Mouse (Mus musculus): ENCODE measurements at regions not wholly inside any gene's neighbourhood (a gene's known extent, or its start where the extent isn't known, plus 50 kb on each side); places are given as distances from the start of the nearest gene placed in this dataset.

DNA sequence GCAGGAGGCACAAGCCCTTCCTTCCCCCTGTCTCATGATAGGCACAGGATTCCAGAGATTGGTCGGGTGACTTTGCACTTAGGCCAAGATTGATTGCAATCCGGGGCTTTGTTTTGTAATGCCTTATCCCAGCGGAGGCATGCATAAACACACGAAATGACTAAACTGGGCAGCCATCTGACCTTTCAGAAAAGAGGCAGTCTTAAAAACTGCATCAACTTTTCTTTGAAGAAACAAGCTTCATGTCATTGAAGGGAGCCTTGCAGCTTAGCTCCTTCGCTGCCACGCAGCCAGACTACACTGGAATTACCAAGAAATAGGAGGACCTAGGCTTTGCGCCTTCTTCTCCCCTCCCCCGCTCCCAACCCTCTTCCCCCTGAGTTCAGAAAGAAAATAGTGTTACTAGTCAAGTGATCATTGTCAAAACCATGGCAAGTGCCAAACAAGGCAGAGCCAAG is 67.7 kb upstream of the BC052040 start:
- Histone ChIP-seq H3K4me2 (ENCODE audit: low read length) (no peak overlapping the region), H3K4me1 (ENCODE audit: control insufficient read depth, insufficient read depth, low read length) (0 out of 2 replicates have a peak, but pooled peaks cover 2% of the 10 kb centered on the region), H3K4me3 (ENCODE audit: low read depth, low read length) (no peak overlapping the region), H3K27ac (ENCODE audit: low read length) (no peak overlapping the region), H3K36me3 (ENCODE audit: control insufficient read depth, insufficient read depth, low read length) (no peaks in the 10 kb centered on the region), H3K9me3 (replicated peaks; ENCODE audit: control insufficient read depth, low read length, poor library complexity, severe bottlenecking) (no peaks in the 10 kb centered on the region), H3K9ac (ENCODE audit: low read depth, low read length) (no peak overlapping the region), H3K27me3 (ENCODE audit: control insufficient read depth, insufficient read depth, low read depth, low read length) (no peaks in the 10 kb centered on the region)
- no peak for ATAC-seq
- 13% methylated on average over 8 of the region's 8 CpGs for WGBS

DNA sequence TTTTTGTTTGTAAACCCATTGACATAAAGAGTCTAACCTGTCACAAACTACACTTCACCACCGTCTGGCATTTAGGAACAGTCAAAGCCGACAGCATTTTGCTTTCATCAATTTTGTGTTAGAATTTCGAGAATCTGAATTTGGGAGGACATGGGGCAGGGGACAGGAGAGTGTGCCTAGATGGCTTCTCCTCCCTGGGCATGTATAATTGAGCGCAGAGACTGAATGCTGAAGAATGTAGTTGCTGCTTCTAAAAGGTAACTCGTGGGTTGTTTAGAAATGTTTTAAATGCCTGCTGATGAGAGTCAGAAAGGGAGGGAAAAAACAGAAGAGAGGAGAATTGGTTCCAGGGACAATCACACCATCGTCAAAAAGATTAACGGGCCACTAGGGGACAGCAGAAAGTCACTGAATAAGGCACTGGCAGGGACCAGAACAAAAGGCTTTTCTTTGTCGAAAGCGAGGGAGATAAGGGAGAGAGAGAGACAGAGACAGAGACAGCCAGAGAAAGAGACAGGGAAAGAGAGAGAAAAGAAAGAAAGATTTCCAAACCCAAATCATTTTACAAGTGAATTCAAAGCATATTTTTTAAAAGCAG is 66.6 kb upstream of the BC052040 start:
- ATAC-seq: no peak
- WGBS: 11% methylated on average over 9 of the region's 9 CpGs
- Histone ChIP-seq H3K27ac (ENCODE audit: low read length) (no peak overlapping the region), H3K4me3 (ENCODE audit: low read depth, low read length) (no peak overlapping the region), H3K36me3 (ENCODE audit: control insufficient read depth, insufficient read depth, low read length) (no peaks in the 10 kb centered on the region), H3K4me2 (ENCODE audit: low read length) (no peak overlapping the region), H3K4me1 (ENCODE audit: control insufficient read depth, insufficient read depth, low read length) (0 out of 2 replicates have a peak, but pooled peaks cover 2% of the 10 kb centered on the region), H3K27me3 (ENCODE audit: control insufficient read depth, insufficient read depth, low read depth, low read length) (no peaks in the 10 kb centered on the region), H3K9ac (ENCODE audit: low read depth, low read length) (no peak overlapping the region), H3K9me3 (replicated peaks; ENCODE audit: control insufficient read depth, low read length, poor library complexity, severe bottlenecking) (no peaks in the 10 kb centered on the region)

GRCm38 (mm10) chr2:115515470-115515869 is 66.0 kb upstream of the BC052040 start:
- no peaks in the 10 kb centered on the region for H3K36me3 ChIP-seq (ENCODE audit: control insufficient read depth, insufficient read depth, low read length)
- no peak overlapping the region for H3K4me2 ChIP-seq (ENCODE audit: low read length)
- H3K27me3 ChIP-seq (ENCODE audit: control insufficient read depth, insufficient read depth, low read depth, low read length): no peaks in the 10 kb centered on the region
- ATAC-seq: no peak
- 74% methylated on average over 6 of the region's 6 CpGs for WGBS
- no peak overlapping the region for H3K27ac ChIP-seq (ENCODE audit: low read length)
- no peak overlapping the region for H3K9ac ChIP-seq (ENCODE audit: low read depth, low read length)
- 0 out of 2 replicates have a peak, but pooled peaks cover 2% of the 10 kb centered on the region for H3K4me1 ChIP-seq (ENCODE audit: control insufficient read depth, insufficient read depth, low read length)
- no peaks in the 10 kb centered on the region for H3K9me3 ChIP-seq (replicated peaks; ENCODE audit: control insufficient read depth, low read length, poor library complexity, severe bottlenecking)
- no peak overlapping the region for H3K4me3 ChIP-seq (ENCODE audit: low read depth, low read length)

DNA sequence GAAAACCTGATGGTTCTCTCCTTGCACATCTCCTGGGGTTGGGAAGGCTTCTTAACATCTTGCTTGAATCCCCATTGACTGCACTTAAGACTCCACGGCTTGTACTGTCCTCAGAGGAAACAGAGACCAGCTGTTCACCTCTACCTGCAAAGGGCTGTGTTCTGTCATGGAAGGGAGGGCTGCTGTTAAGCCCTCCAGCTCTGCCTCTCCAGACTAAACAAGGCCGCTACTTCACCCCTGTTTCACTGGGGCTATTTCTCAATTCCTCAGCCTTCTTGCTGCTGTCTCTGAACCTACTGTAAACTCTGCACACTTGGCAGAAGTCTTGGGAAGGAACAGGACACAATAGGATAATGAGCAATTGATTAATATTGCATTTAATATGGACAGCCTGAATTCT is 64.7 kb upstream of the BC052040 start:
- no peak overlapping the region for H3K4me3 ChIP-seq (ENCODE audit: low read depth, low read length)
- no peaks in the 10 kb centered on the region for H3K36me3 ChIP-seq (ENCODE audit: control insufficient read depth, insufficient read depth, low read length)
- no peaks in the 10 kb centered on the region for H3K27me3 ChIP-seq (ENCODE audit: control insufficient read depth, insufficient read depth, low read depth, low read length)
- H3K9ac ChIP-seq (ENCODE audit: low read depth, low read length): no peak overlapping the region
- no peak overlapping the region for H3K4me2 ChIP-seq (ENCODE audit: low read length)
- WGBS: 54% methylated on average over 2 of the region's 2 CpGs
- H3K9me3 ChIP-seq (replicated peaks; ENCODE audit: control insufficient read depth, low read length, poor library complexity, severe bottlenecking): no peaks in the 10 kb centered on the region
- no peak for ATAC-seq
- no peak overlapping the region for H3K27ac ChIP-seq (ENCODE audit: low read length)
- 0 out of 2 replicates have a peak, but pooled peaks cover 2% of the 10 kb centered on the region for H3K4me1 ChIP-seq (ENCODE audit: control insufficient read depth, insufficient read depth, low read length)

DNA sequence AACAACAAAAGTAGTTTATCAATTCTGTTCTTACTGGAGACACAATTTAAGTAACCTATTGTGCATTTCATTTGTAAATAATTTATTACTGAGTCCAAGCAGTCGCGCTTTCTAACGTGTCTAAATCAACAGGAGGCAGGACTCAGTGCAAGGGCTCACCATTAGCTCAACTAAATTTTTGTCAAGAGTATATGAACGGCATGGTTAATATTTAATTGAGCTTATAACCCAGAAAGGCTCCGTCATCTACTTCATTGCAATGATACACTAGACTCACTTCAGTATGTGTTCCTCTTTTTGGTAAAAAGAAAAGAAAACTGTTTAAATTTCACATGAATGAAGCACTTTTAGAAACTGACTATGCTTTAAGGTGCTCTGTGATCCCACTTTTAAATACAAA is 61.5 kb upstream of the BC052040 start:
- Histone ChIP-seq H3K36me3 (ENCODE audit: control insufficient read depth, insufficient read depth, low read length) (no peaks in the 10 kb centered on the region), H3K9me3 (replicated peaks; ENCODE audit: control insufficient read depth, low read length, poor library complexity, severe bottlenecking) (no peaks in the 10 kb centered on the region), H3K9ac (ENCODE audit: low read depth, low read length) (no peak overlapping the region), H3K4me3 (ENCODE audit: low read depth, low read length) (no peak overlapping the region), H3K4me2 (ENCODE audit: low read length) (no peak overlapping the region), H3K27ac (ENCODE audit: low read length) (no peak overlapping the region), H3K4me1 (ENCODE audit: control insufficient read depth, insufficient read depth, low read length) (0 out of 2 replicates have a peak, but pooled peaks cover 2% of the 10 kb centered on the region), H3K27me3 (ENCODE audit: control insufficient read depth, insufficient read depth, low read depth, low read length) (no peaks in the 10 kb centered on the region)
- ATAC-seq: no peak
- 71% methylated on average over 5 of the region's 5 CpGs for WGBS

DNA sequence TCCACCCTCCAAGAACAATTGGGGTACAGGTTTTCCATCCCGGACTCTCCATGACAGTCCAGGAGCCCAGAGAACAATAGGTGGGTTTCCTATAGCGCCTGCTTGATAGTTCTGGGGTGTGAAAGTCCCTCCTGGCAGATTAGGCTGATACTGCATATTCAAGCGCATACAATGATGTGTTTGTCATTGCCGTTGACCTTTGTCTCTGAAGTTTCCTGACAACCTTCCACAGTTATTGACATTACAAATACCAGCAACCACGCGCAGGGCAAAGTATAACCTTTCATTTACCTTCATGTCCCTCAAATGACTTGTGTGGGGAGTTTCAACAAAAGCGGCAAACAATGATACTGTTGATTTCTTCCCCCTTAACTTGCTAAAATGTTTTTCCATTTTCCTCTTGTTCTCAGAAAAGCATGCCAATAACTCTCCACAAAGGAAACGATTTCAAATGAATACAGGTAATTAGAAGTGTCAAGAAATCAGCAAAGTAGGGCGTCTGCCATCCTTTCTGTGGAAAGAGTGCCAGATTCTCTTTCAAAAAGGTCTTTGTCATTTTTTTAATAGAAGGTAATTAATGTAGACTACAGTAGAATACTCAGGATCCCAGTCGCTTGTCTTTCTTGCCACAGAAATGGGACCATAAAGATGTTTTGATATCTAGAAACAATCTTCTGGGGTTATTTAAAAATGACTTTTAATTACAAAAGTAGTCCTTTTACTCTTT is 60.9 kb upstream of the BC052040 start:
- no peak overlapping the region for H3K4me2 ChIP-seq (ENCODE audit: low read length)
- no peak overlapping the region for H3K9ac ChIP-seq (ENCODE audit: low read depth, low read length)
- no peak for ATAC-seq
- H3K9me3 ChIP-seq (replicated peaks; ENCODE audit: control insufficient read depth, low read length, poor library complexity, severe bottlenecking): no peaks in the 10 kb centered on the region
- no peaks in the 10 kb centered on the region for H3K27me3 ChIP-seq (ENCODE audit: control insufficient read depth, insufficient read depth, low read depth, low read length)
- H3K36me3 ChIP-seq (ENCODE audit: control insufficient read depth, insufficient read depth, low read length): no peaks in the 10 kb centered on the region
- H3K4me1 ChIP-seq (ENCODE audit: control insufficient read depth, insufficient read depth, low read length): no peaks in the 10 kb centered on the region
- WGBS: 65% methylated on average over 10 of the region's 10 CpGs
- H3K4me3 ChIP-seq (ENCODE audit: low read depth, low read length): no peak overlapping the region
- no peak overlapping the region for H3K27ac ChIP-seq (ENCODE audit: low read length)

GRCm38 (mm10) chr2:115529878-115530277 is 51.6 kb upstream of the BC052040 start:
- Histone ChIP-seq H3K27me3 (ENCODE audit: control insufficient read depth, insufficient read depth, low read depth, low read length) (no peaks in the 10 kb centered on the region), H3K36me3 (ENCODE audit: control insufficient read depth, insufficient read depth, low read length) (no peaks in the 10 kb centered on the region), H3K9ac (ENCODE audit: low read depth, low read length) (no peak overlapping the region), H3K4me1 (ENCODE audit: control insufficient read depth, insufficient read depth, low read length) (no peaks in the 10 kb centered on the region), H3K4me2 (ENCODE audit: low read length) (no peak overlapping the region), H3K27ac (ENCODE audit: low read length) (no peak overlapping the region), H3K9me3 (replicated peaks; ENCODE audit: control insufficient read depth, low read length, poor library complexity, severe bottlenecking) (no peaks in the 10 kb centered on the region), H3K4me3 (ENCODE audit: low read depth, low read length) (no peak overlapping the region)
- WGBS: 88% methylated on average over 2 of the region's 2 CpGs
- no peak for ATAC-seq

Data from midbrain, embryonic 16.5 days (tissue).